Mouse (Mus musculus) gonadal fat pad, adult 2 months (tissue): Measurements from ENCODE around the gene Vezt. TPM values are rescaled to one million over a fixed set of nuclear protein-coding genes. Genes with fewer than 3 reads are reported as not detected.

Experiments
- DNase-seq: peaks from one replicate; pipeline ENCODE4 v3.0.0-alpha.2; 2012; ENCODE audit warnings: low read depth
- polyA plus RNA-seq: library from polyadenylated mRNA; depleted of rRNA; stranded (reverse); fragments of >200 nt; gene quantifications from 2 replicates; pipeline ENCODE4 v1.2.3, GENCODE M21; 2012; rRNA removed

The Vezt gene
- polyA plus RNA-seq, 1 experiment = 18.7 TPM

- DNase-seq = no peak
Observed at GRCm38 (mm10) chr10:93912136-93912855, 123.3 kb downstream of the Vezt start.

- no peak for DNase-seq
Observed at GRCm38 (mm10) chr10:93911326-93911725, 124.3 kb downstream of the Vezt start.

DNA sequence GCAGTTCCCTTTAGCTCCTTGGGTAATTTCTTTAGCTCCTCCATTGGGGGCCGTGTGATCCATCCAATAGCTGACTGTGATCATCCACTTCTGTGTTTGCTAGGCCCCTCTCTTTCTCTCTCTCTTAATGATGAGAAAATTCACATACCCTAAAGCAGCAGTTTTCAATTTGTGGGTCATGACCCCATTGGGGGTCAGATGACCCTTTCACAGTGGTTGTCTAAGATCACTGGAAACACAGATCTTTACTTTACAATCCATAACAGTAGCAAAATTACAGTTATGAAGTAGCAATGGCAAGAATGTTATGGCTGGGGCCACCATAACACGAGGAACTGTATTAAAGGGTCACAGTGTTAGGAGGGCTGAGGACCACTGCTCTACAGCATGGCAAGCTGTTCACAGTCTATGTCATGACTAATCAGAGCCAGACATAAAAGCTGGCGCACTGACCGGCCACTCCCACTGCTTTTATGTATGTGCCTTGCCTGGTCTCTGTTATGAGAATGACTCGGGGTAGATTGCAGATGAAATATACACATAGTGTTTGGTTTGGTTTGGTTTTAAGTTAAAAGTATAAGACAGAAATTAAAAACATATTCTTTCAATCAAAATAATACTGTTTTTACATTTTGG is 125.7 kb downstream of the Vezt start:
- DNase-seq = no peak

DNA sequence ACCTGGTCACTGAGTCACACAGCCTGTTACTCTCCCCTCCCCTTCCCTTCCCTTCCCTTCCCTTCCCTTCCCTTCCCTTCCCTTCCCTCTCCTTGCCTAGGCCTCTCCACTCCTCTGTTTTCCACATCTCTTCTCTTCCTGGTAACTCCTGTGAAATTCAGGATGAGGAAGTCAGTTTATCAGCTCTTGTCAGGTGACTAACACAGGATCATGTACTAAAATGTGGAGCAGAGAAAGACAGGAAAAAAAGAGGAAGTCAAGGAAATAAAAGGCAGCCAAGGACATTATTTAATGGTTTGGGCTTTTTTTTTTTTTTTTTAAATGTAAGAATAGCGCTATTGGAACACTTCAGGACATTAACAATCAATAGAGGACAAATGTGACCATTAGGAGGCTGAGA is 126.6 kb downstream of the Vezt start:
- no peak for DNase-seq

DNA sequence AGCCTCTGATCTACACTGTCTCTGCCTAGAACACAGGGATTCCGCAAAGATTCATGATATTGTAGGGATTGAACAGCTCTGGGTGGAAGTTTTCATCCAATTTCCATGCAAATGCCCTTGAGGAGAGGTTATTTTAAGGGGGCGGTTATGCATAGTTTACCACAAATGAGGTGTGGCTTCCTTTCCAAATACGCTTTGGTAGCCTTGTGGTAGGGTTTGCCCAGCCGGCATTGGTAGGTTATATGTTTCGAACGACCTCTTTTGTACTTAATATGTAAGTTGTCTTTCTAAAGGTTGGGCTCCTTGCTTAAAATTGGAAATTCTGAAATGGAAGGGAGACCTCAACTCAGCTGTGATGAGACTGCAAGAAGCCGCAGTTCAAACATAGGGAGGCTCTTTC is 127.1 kb downstream of the Vezt start:
- no peak for DNase-seq

GRCm38 (mm10) chr10:93907376-93907775 is 128.2 kb downstream of the Vezt start:
- DNase-seq = no peak

DNA sequence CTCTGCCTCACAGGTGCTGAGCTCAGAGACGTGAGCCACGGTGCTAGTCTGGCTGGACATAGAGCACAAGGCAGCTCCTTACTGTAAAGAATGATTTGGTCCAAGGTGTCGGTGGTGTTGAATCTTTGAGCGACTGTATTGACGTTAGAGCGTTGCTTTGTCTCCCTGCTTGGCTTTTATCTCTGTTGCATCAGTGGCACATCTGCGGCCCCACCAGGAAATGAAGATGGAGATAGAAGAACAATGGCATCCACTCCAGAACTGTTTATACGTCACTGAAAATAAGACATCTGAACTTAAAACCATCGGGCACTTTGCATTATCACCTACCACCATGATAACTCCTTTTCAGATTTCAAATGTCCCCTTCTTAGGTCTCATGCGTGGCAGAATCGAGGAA is 135.7 kb downstream of the Vezt start:
- DNase-seq = no peak

DNA sequence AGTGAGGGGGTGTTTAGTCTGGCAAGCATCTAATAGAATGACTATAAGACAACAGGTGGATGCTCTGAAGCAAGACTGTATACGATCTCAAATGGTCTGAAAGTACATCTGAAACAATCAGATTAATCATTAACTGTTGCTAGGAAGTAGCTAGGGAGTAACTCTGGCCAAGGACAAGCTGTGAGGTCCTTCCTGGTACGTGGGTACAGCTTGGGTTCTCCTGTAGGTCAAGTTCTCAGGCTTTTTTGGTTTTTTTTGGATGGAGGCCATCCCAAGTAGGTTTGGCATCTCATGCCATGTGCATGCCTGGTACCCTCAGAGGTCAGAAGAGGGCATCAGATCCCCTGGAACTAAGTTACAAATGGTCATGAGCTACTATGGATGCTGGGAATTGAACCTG is 136.3 kb downstream of the Vezt start:
- no peak for DNase-seq

- DNase-seq = no peak
Observed at GRCm38 (mm10) chr10:93897043-93897646, 138.5 kb downstream of the Vezt start, which contains the start of gene Metap2. TSS of gene Metap2 (minus strand) at chr10:93897093.

GRCm38 (mm10) chr10:93892551-93892950 is 143.1 kb downstream of the Vezt start:
- DNase-seq = no peak

DNA sequence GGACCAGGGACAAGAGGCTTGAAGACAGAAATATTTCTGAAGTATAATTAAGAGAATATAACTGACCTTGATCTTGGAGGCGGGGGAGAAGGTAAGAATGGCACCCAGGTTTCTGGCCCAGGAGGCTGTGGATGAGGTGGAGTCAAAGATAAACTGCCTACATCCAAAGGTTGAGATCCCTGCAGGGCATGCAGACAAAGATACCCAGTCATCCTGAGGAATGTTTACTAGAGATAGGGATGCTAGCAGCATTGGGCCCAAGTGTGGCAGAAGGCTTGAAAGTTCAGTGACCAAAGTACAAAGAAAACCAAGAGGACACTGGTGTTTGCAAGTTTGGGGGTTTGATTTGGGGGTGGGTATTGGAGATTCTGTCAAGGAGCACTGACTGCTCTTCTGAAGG is 144.6 kb downstream of the Vezt start:
- DNase-seq = no peak

- no peak for DNase-seq
Observed at GRCm38 (mm10) chr10:93890565-93890964, 145.1 kb downstream of the Vezt start.

- DNase-seq = no peak
Observed at GRCm38 (mm10) chr10:93889976-93890375, 145.6 kb downstream of the Vezt start.

DNA sequence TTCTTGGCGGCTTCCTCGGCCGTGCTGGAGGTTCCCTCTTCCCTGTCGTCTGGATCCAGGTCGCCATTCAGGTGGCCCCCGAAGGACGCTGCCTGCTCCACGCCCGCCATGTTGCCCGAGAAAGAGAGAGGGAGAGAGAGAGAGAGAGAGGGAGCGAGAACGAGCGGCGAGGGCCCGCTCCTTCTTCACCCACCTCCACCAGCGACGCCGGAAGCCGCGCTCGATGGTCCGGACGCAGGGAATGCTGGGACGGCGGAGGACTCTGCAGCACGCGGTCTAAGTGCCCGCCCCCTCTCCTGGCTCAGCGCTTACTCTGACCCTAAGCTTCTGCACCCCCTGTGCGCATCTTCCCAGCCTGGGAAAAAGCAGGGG is 146.1 kb downstream of the Vezt start:
- DNase-seq = no peak

Other genes starting within 250 kb of the Vezt start
- gene Usp44, start 204.3 kb downstream of the Vezt start, polyA plus RNA-seq = 0.38 and 0.42 TPM in 2 replicates
- 37.9 and 41.1 TPM in 2 replicates for gene Metap2, start 138.7 kb downstream of the Vezt start, polyA plus RNA-seq
- 2.1 and 2.3 TPM in 2 replicates for gene Fgd6, start 184 bp upstream of the Vezt start, polyA plus RNA-seq
- gene Nr2c1, start 112.2 kb upstream of the Vezt start, polyA plus RNA-seq = 6.2 and 7.7 TPM in 2 replicates
- 89.8 and 97.7 TPM in 2 replicates for gene Ndufa12, start 162.9 kb upstream of the Vezt start, polyA plus RNA-seq